Mouse (Mus musculus) ES-Bruce4 (cell line): ENCODE data around the gene Scml4.

Experiments
- CTCF ChIP-seq: IDR thresholded peaks from one replicate; pipeline ENCODE4 v1.8.1; 2011; ENCODE audit warnings: low read depth, low read length
- EP300 ChIP-seq: IDR thresholded peaks from 2 replicates; pipeline ENCODE4 v1.6.1; 2011; ENCODE audit warnings: low read depth, low read length; ENCODE audit not compliant: insufficient read depth

- TF ChIP-seq CTCF, result no peak
- no peak for TF ChIP-seq EP300
These were observed 65.1 kb downstream of the Scml4 start for GRCm38 (mm10) chr10:42925103-42925866.
